Mouse (Mus musculus) G1E-ER4 (cell line): ENCODE results near the gene Arntl. TPM values are rescaled to one million over a fixed set of nuclear protein-coding genes. Genes with fewer than 3 reads are reported as not detected.

ENCODE experiments used
- GATA1 ChIP-seq: IDR thresholded peaks from one replicate; pipeline ENCODE4 v1.8.0; 2012; ENCODE audit warnings: low read length, inconsistent platforms
- polyA plus RNA-seq: library from polyadenylated mRNA; stranded (reverse); fragments of >175 nt; gene quantifications from 2 replicates; pipeline ENCODE4 v1.2.3, GENCODE M21; 2012

Arntl gene
- polyA plus RNA-seq, 1 experiment, result 3.4 TPM

DNA sequence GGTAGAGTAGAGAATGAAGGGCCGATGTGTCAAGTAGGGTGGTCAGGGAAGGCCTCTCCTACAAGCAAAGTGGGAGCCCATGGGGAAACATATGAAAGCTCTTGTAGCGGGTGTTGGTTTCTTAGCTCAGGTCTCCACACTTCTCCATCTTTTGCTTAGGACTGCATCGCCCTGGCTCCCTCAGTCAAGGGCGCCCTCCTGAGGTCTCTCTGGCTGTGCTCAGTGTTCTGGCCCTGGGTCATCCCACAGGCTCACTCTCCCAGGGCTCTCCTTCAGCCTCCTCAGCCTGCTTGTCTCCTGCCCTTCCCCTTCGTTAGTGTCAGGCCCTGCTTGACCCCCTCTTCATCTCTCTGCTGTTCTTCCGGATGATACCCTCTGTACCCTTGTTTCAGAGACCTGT, 31.1 kb downstream of the Arntl start:
- TF ChIP-seq GATA1, result no peak

DNA sequence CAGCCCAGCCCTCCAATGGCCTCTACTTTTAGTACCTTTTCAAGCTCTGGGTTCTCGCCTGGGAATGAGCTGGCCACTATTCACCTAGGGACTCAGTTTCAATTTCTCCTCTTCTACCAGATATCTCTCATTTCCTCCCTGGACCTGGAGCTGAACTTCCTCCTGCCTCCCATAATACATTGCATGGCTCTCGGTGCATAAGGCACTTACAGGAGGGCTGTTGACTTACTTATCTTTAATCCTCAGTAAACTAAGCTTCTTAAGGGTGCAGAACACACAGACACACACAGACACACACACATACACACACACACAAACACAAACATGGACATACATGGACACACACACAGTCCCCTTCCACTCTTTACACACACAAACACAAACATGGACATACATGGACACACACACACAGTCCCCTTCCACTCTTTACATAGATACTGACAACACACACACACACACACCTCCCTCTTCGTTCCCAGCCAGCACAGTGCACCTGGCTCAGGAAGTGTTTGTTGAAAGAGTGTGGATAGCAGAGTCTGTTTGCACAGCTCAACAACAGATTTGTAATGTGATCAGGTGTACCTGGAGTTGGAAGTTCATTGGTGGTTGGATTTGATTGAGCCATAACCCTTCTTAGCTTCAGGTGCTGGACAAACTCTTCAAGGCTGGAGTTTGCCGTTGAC, 32.3 kb downstream of the Arntl start:
- TF ChIP-seq GATA1, result no peak

DNA sequence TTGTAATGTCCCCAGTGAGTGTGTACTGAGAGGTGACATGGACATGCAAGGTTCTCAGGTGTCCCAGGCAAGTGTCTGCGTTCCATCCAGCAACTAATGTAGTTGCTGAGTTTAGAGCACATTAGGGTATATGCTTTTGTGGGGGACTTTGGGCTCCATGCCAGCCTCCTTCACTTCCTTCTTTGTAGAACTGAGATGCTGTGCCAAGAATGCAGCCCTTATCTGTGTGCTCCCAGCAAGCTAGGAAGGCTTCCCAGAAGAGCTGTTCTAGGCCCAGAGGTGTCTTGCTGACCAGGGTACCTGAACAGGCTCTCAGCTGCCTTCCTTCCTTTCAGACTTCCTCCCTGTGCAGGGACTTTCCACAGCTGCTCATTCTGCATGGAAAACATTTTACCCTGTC, 33.2 kb downstream of the Arntl start:
- no peak for TF ChIP-seq GATA1

DNA sequence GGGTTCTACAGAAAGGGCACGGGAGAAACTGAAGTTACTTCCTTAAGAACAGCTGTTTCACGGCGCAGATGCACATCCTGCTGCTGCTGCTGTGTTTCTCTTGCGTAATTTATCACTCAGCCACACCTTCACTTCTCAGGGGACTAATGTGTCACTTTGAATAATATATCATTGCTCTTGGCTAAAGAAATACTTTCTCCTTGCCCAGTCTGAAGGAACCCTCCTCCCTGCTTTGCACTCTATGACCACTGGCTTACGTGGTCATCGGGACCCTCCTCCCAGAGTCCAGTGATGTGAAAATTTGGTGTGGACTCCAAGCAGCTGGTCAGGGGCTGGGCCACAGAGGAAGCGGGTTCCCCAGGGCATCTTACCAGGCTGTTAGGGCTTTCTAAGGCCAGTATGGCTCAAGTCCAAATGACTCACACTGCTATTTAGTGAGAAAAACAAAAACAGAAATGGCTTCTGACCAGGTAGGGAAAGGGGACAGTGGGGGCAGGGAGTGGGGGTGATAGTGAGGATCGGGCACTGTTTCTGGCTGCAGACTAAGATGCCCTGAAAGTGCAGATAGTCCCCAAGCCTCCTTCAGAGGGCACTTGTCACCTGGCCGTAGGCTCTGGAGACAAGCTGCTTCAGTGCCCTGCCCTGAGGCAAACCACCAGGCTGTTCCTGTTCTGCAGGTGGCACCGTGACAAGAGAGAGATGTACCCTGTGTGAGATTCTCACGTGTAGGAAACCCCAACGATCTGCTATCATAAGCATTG, 34.8 kb downstream of the Arntl start:
- no peak for TF ChIP-seq GATA1

DNA sequence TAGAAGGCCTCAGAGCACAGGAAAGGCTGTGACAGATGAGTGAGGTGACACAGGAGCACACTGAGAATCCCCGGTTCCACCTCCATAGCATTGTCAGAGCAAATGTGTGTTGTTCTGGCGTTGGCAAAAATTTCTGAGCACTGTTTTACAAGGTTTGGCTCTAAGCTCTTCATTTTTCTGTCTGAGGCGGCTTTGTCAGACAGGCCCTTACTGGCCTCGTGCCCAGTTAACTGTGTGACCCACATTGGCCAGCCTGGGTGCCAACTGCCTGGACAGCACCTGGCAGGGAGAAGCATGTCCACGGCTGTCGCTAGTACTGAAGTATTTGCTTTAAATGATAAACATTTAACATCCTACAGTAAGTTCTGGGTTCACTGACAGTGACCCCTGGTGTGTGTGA, 35.4 kb downstream of the Arntl start:
- TF ChIP-seq GATA1, result no peak

DNA sequence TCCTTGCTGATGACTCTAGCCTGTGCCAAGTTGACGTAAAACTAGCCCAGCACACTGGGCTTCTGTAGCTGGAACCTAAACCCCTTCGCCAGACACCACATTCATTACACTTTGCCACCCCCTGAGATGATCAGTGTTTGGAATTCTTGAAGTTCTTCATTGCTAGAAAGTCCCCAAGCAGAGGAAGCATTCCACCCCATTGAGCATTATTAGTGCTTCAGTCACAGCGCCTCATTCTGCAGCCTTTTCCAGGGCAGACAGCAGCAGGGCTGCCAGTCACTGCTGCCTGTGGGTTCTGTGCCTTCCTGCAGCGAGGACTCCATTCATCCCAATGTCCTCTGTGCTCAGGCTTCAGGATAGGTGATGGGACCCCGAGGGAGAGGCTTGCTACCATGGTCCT, 37.9 kb downstream of the Arntl start:
- TF ChIP-seq GATA1, result no peak

DNA sequence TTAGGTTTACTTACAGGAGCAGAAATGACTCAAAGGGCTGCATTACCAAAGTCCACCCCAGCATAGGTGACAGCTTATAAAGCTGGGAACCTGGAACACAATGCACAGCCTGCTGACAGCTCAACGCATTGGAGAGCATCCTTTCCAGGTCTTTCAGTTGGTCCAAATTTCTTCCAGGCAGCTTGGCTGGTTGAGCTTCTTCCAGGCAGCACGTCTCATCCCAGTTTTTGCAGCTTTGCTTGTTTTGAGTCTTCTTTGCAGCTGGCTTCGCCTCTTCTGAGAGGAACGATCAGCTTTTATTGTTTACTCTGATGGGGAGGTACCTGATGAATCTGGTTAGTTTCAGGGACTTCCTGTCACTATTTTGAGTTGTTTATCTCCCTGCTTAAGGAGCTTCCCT, 39.2 kb downstream of the Arntl start:
- TF ChIP-seq GATA1, result no peak

DNA sequence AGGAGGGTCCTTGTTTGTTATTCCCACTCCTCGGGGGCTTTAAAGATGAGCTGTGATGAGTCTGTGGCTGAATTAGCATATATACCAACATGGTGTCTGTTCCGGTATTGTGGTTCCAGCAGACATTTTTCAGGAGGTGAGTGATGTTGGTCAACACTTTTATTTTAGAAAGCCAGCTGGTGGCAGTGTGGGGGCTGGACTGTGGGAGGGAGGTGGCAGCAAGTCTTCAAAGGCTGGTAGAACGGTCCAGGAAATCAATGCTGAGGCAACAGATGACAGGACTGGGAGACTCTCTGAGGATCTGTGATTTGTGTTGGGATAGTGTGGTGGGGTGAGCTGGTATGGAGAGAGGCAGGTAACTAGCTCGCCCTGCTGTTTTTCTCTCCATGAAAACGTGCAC, 39.9 kb downstream of the Arntl start:
- no peak for TF ChIP-seq GATA1

DNA sequence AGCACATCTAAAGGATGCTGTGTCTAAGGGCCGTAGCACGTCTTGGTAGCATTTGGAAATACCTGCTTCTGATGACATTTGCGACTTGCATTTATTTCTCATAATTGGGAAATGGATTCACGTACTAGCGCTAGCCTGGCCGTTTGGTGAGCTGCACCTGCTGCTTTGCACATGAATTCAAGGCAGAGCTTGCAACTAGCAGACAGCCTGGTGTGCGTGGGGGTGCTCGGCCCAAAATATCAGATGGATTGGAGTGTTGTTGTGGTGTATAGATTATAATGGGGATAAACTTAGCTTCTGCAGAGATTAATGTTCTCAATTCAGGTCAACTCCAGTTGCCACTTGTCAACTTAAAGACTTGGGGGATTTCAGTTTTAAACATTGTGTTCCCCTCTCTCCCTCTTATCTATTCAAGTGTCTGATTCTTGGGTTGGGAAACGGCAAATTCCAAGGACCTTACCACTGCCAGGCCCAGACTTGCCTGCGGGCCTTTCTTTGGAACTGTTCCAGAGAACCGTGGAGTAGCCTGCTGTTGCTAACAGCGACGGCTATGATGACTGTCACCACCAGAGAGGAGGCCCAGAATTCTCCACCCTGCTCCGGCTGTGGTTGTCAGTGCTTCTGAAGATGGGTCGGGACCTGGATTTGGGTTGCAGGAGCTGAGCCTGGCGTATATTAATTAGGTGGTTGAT, 42.0 kb downstream of the Arntl start:
- no peak for TF ChIP-seq GATA1

DNA sequence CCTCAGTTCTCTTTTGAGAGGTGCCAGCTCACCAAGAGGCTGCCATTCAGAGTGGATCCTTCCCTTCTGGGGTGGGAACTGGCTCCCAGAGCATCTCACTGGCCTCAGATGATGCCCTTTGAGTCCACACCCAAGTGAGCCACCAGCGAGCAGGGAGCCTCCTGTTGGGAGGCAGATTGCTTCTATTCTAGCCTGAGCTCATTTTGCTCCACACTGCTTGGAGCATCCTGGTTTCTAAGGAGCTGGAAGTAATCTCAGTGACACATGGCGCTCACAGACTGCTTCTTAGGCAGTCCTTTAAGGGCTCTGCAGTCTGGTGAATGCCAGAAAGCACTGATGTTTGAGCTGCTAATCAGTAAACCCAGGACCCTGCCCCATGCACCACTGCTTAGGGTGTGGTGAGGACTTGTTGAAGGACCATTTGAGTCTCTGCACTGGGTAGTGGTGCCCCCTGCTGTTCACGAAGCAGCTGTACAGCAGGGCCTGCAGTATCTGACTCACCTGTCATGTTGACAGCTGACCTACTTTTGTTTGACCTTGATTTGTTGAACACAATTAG, 43.2 kb downstream of the Arntl start:
- TF ChIP-seq GATA1, result no peak

DNA sequence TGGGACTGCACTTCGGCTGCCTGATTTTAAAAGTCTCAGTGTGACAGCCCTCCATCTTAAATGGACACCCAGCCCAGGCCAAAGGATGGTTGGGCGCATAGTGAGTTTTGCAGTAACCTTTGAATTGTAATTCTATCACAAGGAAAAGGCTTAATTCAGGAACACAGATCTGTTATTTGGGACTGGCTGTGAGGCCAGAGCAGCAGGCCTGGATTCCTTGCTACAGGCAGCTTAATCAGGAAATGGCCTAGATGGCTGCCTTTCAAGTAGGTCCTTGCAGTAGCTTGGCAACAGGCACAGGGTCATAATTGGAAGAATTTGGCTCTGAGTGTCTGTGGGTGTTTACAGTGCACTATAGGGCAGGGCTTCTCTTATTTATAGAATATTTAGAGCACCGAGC, 43.7 kb downstream of the Arntl start:
- no peak for TF ChIP-seq GATA1

DNA sequence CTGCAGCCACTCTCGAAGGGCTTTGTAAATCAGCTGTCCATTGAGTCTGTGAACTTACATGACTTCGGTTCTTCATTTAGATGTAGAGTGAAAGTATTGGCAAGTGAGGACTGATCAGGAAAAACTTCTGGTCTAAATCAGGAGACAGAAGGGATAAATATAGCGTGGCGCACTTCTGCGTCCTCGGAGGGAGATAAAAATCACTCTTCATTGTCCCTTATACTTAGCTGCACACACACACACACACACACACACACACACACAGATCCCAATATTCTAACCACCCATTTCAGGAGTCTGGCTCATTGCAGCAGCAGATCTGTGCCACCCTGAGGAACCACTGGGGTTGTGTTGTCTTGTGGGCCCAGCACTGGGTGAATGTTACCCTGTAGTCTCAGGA, 44.3 kb downstream of the Arntl start:
- TF ChIP-seq GATA1, result no peak

DNA sequence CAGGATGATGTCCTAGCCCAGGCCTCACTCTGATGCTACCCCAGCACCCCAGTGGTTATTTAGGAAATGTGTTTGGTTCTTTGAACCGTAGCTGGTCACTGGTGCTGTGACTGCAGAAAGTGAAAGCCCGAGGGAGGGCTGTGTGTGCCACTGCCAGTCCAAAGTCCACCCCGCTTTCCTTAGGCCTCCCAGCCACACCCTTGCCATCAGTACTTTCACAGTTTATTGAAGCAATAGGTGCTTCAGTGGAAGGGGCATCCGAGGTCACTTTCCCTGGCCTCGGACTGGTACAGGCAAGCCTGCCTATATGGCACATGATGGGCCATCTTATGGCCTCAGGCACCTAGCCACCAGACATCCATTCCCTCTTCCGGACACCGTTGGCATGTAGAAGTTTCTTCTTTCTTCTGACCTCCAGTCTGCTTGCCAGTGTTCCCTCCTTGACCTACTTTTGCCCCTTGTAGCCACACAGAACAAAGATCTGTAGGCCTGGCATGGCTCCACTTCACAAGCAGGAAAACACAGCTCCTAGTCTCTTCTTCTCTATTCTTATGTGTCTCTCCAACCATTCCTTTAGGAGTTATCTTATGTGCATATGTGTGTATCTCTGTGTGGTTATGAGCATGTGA, 46.6 kb downstream of the Arntl start:
- TF ChIP-seq GATA1, result no peak

DNA sequence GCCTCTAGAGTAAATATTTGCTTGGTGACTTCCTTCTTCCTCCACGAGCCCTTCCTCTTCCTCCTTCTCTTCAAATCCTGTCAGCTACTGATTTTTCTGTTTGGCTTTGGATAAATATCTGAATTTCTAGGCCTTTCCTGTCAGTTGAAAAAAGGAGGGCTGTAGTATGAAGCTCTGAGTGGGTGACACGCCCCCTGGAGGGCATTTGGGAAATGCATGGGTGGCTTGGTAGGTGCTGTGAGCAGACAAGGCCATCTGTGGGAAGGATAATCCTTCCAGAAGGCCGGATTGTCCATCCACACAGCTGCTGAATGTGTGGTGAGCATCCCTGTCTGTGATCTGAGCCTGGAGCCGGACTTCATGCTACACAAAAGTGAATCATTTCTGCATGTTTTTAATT, 48.8 kb downstream of the Arntl start:
- TF ChIP-seq GATA1, result no peak

DNA sequence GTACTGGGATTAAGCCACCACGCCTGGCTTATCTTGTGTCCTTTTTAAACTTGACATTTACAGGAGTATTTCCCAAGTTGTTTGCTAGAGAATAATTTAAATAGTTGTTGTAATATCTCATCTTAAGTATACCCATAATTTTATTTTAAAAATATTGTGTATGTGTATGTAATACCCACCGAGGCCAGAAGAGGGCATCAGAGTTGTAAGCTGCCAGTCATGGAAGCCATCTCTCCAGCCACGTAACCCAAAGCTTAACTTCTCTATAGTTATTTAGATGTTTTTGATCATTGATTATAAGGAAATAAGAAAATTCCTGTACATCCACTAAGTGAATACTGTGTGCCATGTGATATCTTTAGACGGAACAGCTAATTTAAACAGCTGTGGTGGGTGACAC, 51.2 kb downstream of the Arntl start:
- TF ChIP-seq GATA1, result no peak

DNA sequence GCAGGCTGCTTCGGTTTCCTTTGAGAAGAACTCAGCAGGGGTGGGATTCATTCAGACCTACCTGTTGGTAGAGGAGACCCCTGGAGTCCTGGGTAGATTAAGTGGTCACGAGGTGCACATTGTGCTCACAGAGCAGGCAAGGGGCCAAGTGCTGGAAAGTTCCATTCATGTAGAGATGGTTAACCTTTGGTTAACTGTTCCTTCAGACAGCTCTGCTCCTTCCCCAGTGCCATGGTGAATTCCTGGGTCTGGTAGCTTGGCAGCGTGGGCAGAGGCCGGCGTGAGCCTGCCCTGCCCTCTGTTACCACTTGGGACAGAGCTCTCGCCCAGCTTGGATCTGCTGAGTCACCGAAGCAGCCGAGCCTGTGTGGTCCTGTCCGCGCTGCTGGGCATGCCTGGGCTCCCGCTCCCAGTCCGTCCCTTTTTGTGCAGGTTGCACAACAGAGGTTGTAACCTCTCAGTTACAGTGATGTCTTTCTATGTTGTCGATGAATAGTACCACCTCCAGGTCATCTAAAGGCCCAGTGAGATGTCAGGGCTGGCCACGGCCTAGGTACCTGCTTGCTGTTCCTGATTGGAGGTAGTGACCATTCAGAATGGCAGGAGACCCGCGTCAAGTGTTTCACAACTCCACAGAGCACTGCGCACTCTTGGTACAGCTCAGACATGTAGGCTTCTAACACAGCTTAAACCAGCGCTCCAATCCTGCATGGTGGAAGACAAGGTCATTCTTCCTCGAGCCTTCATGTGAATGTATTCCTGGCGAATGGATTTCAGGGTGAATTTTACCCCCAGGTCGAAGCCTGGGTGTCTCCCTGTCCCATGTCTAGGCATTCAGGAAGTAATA, 53.3 kb downstream of the Arntl start:
- no peak for TF ChIP-seq GATA1
